Mouse (Mus musculus): ENCODE measurements at regions not wholly inside any gene's neighbourhood (a gene's known extent, or its start where the extent isn't known, plus 50 kb on each side); places are given as distances from the start of the nearest gene placed in this dataset.

- no peak overlapping the region for H3K27ac ChIP-seq (ENCODE audit: insufficient read depth, low read length)
- TF ChIP-seq CTCF (IDR thresholded peaks at IDR 0.05; ENCODE audit: extremely low read depth, insufficient read depth, low read length) (no peak), POLR2A (IDR thresholded peaks at IDR 0.05; ENCODE audit: extremely low read depth, insufficient read depth, low read length) (no peak)
- H3K4me1 ChIP-seq (ENCODE audit: control insufficient read depth, insufficient read depth, low read length): no peaks in the 10 kb centered on the region
- no peak overlapping the region for H3K4me3 ChIP-seq (ENCODE audit: insufficient read depth, low read length)
These were observed 277.2 kb upstream of the Tshz3 start for GRCm38 (mm10) chr7:36420741-36421140.

GRCm38 (mm10) chr7:36449181-36449915 lies 248.6 kb upstream of the Tshz3 start:
- Histone ChIP-seq H3K4me1 (ENCODE audit: control insufficient read depth, insufficient read depth, low read length) (no peaks in the 10 kb centered on the region), H3K4me3 (ENCODE audit: insufficient read depth, low read length) (no peak overlapping the region), H3K27ac (ENCODE audit: insufficient read depth, low read length) (no peak overlapping the region)
- no peak for TF ChIP-seq POLR2A (IDR thresholded peaks at IDR 0.05; ENCODE audit: extremely low read depth, insufficient read depth, low read length)
- TF ChIP-seq CTCF (IDR thresholded peaks at IDR 0.05; ENCODE audit: extremely low read depth, insufficient read depth, low read length): no peak

GRCm38 (mm10) chr7:36453816-36454215 lies 244.1 kb upstream of the Tshz3 start:
- H3K4me1 ChIP-seq (ENCODE audit: control insufficient read depth, insufficient read depth, low read length): no peaks in the 10 kb centered on the region
- TF ChIP-seq CTCF (IDR thresholded peaks at IDR 0.05; ENCODE audit: extremely low read depth, insufficient read depth, low read length) (no peak), POLR2A (IDR thresholded peaks at IDR 0.05; ENCODE audit: extremely low read depth, insufficient read depth, low read length) (no peak)
- no peak overlapping the region for H3K27ac ChIP-seq (ENCODE audit: insufficient read depth, low read length)
- H3K4me3 ChIP-seq (ENCODE audit: insufficient read depth, low read length): no peak overlapping the region

GRCm38 (mm10) chr7:36456080-36456479 lies 241.8 kb upstream of the Tshz3 start:
- Histone ChIP-seq H3K4me1 (ENCODE audit: control insufficient read depth, insufficient read depth, low read length) (no peaks in the 10 kb centered on the region), H3K4me3 (ENCODE audit: insufficient read depth, low read length) (no peak overlapping the region), H3K27ac (ENCODE audit: insufficient read depth, low read length) (no peak overlapping the region)
- TF ChIP-seq CTCF (IDR thresholded peaks at IDR 0.05; ENCODE audit: extremely low read depth, insufficient read depth, low read length): no peak
- TF ChIP-seq POLR2A (IDR thresholded peaks at IDR 0.05; ENCODE audit: extremely low read depth, insufficient read depth, low read length): no peak

GRCm38 (mm10) chr7:36462422-36462833 lies 235.5 kb upstream of the Tshz3 start:
- TF ChIP-seq CTCF (IDR thresholded peaks at IDR 0.05; ENCODE audit: extremely low read depth, insufficient read depth, low read length) (no peak), POLR2A (IDR thresholded peaks at IDR 0.05; ENCODE audit: extremely low read depth, insufficient read depth, low read length) (no peak)
- no peak overlapping the region for H3K4me3 ChIP-seq (ENCODE audit: insufficient read depth, low read length)
- H3K27ac ChIP-seq (ENCODE audit: insufficient read depth, low read length): no peak overlapping the region
- H3K4me1 ChIP-seq (ENCODE audit: control insufficient read depth, insufficient read depth, low read length): no peaks in the 10 kb centered on the region

GRCm38 (mm10) chr7:36469386-36469785 lies 228.5 kb upstream of the Tshz3 start:
- Histone ChIP-seq H3K4me3 (ENCODE audit: insufficient read depth, low read length) (no peak overlapping the region), H3K4me1 (ENCODE audit: control insufficient read depth, insufficient read depth, low read length) (no peaks in the 10 kb centered on the region), H3K27ac (ENCODE audit: insufficient read depth, low read length) (no peak overlapping the region)
- TF ChIP-seq CTCF (IDR thresholded peaks at IDR 0.05; ENCODE audit: extremely low read depth, insufficient read depth, low read length) (no peak), POLR2A (IDR thresholded peaks at IDR 0.05; ENCODE audit: extremely low read depth, insufficient read depth, low read length) (no peak)

- no peak overlapping the region for H3K27ac ChIP-seq (ENCODE audit: insufficient read depth, low read length)
- no peak for TF ChIP-seq CTCF (IDR thresholded peaks at IDR 0.05; ENCODE audit: extremely low read depth, insufficient read depth, low read length)
- TF ChIP-seq POLR2A (IDR thresholded peaks at IDR 0.05; ENCODE audit: extremely low read depth, insufficient read depth, low read length): no peak
- H3K4me1 ChIP-seq (ENCODE audit: control insufficient read depth, insufficient read depth, low read length): no peaks in the 10 kb centered on the region
- H3K4me3 ChIP-seq (ENCODE audit: insufficient read depth, low read length): no peak overlapping the region
These were observed 224.4 kb upstream of the Tshz3 start for GRCm38 (mm10) chr7:36473532-36473931.

GRCm38 (mm10) chr7:36476434-36476833 lies 221.5 kb upstream of the Tshz3 start:
- no peak for TF ChIP-seq CTCF (IDR thresholded peaks at IDR 0.05; ENCODE audit: extremely low read depth, insufficient read depth, low read length)
- no peak for TF ChIP-seq POLR2A (IDR thresholded peaks at IDR 0.05; ENCODE audit: extremely low read depth, insufficient read depth, low read length)
- Histone ChIP-seq H3K4me1 (ENCODE audit: control insufficient read depth, insufficient read depth, low read length) (no peaks in the 10 kb centered on the region), H3K4me3 (ENCODE audit: insufficient read depth, low read length) (0 out of 2 replicates have a peak overlapping the region, but pooled peaks have one; percentile 34), H3K27ac (ENCODE audit: insufficient read depth, low read length) (no peak overlapping the region)

- no peak overlapping the region for H3K27ac ChIP-seq (ENCODE audit: insufficient read depth, low read length)
- peak overlapping the region; percentile 34; the same call in 1 of the 2 replicates for H3K4me3 ChIP-seq (ENCODE audit: insufficient read depth, low read length)
- TF ChIP-seq CTCF (IDR thresholded peaks at IDR 0.05; ENCODE audit: extremely low read depth, insufficient read depth, low read length): no peak
- TF ChIP-seq POLR2A (IDR thresholded peaks at IDR 0.05; ENCODE audit: extremely low read depth, insufficient read depth, low read length): no peak
These were observed 220.9 kb upstream of the Tshz3 start for GRCm38 (mm10) chr7:36476851-36477644.

More at GRCm38 (mm10) chr7:36476851-36477644, 220.9 kb upstream of the Tshz3 start:
- no peaks in the 10 kb centered on the region for H3K4me1 ChIP-seq (ENCODE audit: control insufficient read depth, insufficient read depth, low read length)
